Mouse (Mus musculus) B cell, adult 67 days (primary cell): ENCODE results near the gene Tmem144. TPM values are rescaled to one million over a fixed set of nuclear protein-coding genes. Genes with fewer than 3 reads are reported as not detected.

Experiments used
- total RNA-seq, 2 experiments: library from RNA; stranded (reverse); gene quantifications; 4 replicates each; pipeline ENCODE4 v1.2.4; 2023

The Tmem144 gene
- total RNA-seq, result under 1 TPM; 0.29 to 0.62 TPM

DNA sequence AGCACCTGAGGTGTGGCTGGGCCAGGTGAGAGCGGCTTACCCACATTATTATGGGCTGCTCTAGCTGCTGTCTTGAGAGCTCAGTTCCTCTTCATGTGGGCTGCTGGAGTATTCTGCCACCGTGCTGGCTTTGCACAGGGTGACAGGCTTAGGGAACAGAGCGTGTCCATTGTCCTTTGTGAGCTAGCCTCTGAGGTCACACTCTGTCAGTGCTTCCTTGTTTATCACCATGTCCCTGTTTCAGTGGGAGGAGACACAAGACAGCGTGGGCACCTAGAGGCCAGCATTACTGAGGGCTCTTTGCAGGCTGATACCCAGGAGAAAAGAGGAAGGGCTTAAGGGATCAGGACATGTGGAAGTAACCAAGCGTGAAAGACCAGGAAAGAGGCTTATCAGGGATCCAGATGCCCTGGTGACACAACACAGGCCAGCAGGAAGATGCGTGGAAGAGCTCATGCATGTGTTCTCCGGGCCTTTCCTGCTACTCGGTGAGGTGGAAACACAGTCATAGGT lies at the start of gene Tmem144:
Gene Tmem144 (minus strand): TSS at position 120 of the 513 bp plus-strand sequence.

DNA sequence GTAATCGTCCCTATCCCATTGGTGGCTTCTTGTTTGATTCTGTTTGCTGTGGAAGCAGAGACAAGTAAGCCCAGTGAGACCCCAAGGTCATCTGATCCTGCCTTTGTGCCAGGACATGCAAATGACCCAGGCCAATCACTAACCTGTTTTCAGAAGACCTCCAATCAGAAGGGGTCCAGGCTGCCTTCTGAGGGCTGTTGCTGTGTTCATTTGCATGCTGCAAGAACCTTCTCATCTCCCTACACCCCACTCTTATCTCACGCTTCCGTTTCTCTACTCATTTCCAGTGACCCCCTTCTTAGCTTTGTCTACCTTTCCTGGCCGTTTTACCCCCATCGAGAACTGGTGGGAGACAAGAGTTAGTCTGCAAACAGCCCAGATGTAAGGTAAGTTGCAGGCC lies 31.7 kb upstream of the Tmem144 start, which contains the start of gene Fam198b:
Gene Fam198b (plus strand): TSS at position 229 of the 400 bp plus-strand sequence.

Other genes with a start within 250 kb of the Tmem144 start
- 1 to 10 TPM; 2.7 to 3.1 TPM for gene 4930579G24Rik, start 223.7 kb downstream of the Tmem144 start, total RNA-seq
- gene Etfdh, start 223.3 kb downstream of the Tmem144 start, total RNA-seq, result 10 to 100 TPM; 23.4 to 24.0 TPM
- 1 to 10 TPM in 1 of 2 experiments, under 1 TPM in 1; 0.62 to 1.8 TPM for gene Rxfp1, start 114.9 kb downstream of the Tmem144 start, total RNA-seq
- gene Fam198b, start 31.8 kb upstream of the Tmem144 start, total RNA-seq, result under 1 TPM in 1 of 2 experiments, not detected in 1; 0.20 TPM